Mouse (Mus musculus): ENCODE results near the gene Mfsd9.

Mfsd9 gene

GRCm38 (mm10) chr1:40790324-40791141 lies at the start of gene Mfsd9:
TSS of gene Mfsd9 (minus strand) at chr1:40790687.
- peak; percentile 94 for DNase-seq

DNA sequence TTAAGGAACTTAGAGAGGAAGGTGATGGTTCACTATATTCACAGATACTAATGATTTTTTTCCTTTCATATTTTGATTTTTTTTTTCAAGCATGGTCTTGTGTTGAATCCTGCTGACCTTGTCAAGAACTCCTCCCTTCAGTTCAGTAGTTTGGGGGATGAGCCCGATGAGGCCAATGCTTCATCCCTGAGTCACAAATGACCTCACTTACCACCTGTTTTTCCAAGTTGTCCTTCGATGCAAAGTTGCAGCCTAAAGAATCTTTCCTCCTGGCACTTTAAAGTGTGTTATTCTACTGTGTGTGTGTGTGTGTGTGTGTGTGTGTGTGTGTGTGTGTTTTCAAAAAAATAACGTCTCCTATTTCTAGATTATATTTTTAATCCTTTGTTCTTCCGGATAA lies 45.0 kb upstream of the Mfsd9 start:
- no peak for DNase-seq

GRCm38 (mm10) chr1:40830712-40831507 lies 40.4 kb upstream of the Mfsd9 start:
- DNase-seq = no peak

- DNase-seq = no peak
Measured at GRCm38 (mm10) chr1:40829213-40829914, 38.9 kb upstream of the Mfsd9 start.

DNA sequence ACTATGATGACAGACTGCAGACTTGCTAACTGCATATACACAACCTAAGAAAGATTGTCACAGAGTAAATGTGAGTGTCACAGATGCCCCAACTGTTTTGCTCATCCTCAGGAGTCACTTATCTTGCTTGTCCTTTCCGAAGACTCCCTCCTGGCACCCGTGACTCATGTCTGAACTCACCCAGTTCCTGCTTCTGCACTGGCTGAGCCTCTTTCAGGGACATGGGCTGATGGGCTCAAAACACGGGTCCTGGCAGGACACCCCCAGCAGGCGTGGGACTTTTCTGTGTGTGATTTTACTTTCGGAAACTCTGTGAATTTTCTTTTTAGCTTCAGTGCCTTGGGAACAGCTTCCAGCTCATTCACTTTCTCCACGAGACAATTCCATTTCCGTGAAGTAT lies 35.3 kb upstream of the Mfsd9 start:
- no peak for DNase-seq

DNA sequence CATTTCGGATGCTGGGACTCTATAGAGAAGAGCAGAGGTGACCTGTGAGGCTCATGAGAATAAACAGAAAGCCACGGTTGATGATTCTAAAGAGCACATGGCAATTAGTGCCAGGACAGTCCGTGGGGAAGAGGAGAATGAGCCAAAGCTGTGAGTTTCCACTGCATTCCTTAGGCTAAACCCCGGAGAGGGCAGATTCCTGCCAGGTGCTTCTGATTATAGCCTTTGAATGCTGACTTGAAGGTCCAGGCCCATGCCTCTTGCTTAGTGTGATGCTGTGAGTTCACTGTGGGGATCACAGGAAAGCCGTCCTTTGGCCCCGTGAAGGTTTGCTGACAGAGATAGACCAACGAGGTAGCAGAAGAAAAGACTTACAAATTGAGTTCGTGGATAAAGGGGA lies 34.4 kb upstream of the Mfsd9 start:
- DNase-seq = no peak

DNA sequence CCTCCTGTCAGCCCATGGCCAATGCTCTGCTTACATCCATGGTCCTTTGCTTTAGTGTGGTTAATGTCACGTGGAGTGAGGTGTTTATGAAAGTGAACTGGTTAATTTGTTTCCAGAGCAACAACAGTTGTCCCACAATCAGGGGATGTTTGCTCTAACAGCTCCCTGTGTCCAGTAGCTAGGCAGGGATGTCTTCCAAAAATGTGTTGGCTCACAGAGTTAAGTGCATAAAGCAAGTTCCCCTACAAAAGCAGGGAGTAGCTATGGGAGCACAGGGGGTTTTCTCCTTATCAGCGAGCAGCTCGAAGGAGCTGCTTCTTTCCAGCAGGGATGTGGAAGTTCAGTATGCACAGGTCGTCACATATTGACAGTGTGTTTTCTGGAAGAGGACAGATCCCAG lies 34.0 kb upstream of the Mfsd9 start:
- DNase-seq = no peak

GRCm38 (mm10) chr1:40815071-40815845 lies 24.8 kb upstream of the Mfsd9 start:
- DNase-seq = peak; percentile 24

GRCm38 (mm10) chr1:40808643-40809042 lies 18.2 kb upstream of the Mfsd9 start:
- DNase-seq = no peak

DNA sequence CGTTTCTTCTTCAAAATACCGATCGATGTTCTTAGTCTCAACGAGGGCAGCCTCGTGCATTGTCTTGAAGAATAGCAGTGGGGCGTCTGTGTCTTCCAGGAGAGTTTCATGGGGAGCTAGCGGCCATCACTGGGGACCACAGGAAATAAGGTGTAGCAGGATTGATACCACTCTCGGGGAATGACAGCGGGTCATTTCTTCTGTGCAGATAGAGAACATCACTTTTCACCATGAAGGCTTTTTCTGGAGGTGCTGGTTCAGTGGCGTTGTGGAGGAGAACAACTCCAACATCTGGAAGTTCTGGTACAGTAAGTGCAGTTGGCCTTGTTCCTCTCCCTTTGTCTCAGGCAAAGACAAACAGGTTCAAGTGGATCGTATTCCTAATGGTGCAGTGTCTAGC lies 15.4 kb upstream of the Mfsd9 start:
- no peak for DNase-seq

- DNase-seq = no peak
Measured at GRCm38 (mm10) chr1:40805351-40805750, 14.9 kb upstream of the Mfsd9 start, which contains the start of gene Tmem182. TSS of gene Tmem182 (plus strand) at chr1:40805601.

DNA sequence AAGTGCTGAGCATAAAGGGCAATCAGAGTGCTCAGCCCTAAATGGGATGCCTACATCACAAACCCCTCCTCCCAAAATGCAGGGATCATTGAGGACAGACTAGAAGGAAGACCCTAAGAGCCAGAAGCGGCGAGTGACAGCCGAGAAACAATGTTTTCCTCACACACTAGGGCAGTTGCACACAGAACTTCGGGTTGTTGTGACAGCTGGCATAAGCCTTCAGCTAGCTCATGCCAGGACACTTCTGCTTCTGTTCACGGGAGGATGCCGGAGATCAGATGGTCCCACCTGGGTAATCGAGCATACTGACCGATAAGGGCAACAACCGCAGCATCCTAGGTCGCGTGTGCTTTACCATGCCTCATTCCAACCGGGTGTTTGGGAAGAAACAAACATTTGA lies 13.6 kb upstream of the Mfsd9 start:
- DNase-seq = no peak

GRCm38 (mm10) chr1:40802759-40803158 lies 12.3 kb upstream of the Mfsd9 start:
- DNase-seq = peak; percentile 66

DNA sequence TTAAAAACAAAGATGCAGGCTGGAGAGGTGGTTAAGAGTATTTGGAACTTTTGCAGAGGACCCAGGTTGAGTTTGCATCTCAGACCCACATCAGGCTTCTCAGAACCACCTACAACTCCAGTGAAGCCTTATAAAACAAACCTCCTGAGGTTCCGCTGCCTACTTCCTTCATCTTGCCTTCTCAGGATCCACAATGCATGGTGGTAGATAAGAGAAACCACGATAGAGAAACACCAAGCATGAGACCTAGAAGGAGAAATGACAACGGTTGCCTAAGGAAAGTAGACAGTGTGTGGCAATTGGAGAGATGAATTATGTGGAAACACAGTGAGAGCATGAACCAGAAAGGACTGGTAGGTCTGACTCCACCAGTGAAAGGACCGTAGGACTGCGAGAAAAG lies 10.4 kb upstream of the Mfsd9 start:
- DNase-seq = no peak

GRCm38 (mm10) chr1:40799121-40799520 lies 8.6 kb upstream of the Mfsd9 start:
- no peak for DNase-seq

DNA sequence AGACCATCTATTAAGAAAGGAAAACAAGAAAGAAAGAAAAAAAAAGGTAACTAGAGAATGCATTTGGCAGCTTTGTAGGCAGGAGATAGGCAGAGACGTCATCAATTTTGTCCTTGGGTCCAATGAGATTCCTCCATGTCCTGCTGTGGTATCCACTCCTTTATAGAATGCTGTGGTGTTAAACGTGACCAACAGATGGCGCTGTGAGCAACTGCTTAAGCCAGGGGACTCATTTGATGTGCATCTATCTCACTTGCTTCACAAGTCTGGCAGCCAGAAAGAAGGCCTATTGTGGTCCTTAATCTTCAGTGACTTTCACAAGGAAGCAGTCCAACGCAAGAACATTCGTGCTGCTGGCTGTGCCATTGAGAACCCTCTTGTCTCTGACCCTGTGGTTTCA lies 6.9 kb upstream of the Mfsd9 start:
- DNase-seq = peak; percentile 74

- DNase-seq = peak; percentile 61
Measured at GRCm38 (mm10) chr1:40795508-40795907, 5.0 kb upstream of the Mfsd9 start.

DNA sequence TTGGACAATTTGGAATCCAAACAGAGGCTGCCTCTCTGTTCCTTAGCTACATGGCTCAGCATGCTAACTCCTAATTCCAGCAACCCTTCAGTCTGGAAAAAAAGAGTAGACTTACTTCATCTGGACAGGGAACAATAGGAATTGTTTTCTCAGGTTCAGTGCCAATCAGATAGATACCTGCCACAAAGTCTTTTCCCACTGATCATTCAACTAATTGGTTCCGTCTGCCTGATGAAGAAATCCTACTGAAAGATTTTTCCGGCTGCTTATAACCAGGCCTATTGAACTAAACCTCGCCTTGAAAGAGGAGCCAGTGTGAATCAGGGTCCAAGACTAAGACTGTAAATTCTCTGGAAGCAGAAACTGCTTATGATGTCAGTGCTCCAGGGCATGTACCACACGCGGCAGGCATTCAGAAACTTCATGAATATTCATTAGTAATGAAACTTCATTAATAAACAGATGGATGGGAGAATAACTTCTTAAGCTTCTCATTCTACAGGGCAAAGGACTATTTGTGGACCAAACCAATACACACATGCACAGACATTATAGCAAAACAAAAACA lies 737 bp downstream of the Mfsd9 start:
- peak; percentile 54 for DNase-seq

DNA sequence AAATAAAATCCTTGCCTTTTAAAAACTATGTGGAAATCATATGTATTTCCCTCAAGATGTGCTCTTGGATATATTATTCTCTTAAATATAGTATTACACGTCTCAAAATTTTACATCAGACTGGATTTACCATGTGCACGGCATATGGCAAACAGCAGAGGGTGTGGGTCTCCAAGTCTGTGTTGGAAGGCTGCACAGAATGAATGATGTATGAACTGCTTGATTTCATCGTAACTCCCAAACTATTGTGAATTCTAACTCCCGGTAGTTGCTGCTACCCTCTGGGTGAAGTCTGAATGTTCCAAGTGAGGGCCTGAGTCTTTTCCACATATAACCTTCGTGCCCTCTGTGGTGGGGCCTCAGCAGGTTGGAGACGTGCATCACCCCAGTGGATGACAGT lies 1.5 kb downstream of the Mfsd9 start:
- no peak for DNase-seq

GRCm38 (mm10) chr1:40785876-40786445 lies 4.5 kb downstream of the Mfsd9 start:
- DNase-seq = peak; percentile 94

GRCm38 (mm10) chr1:40784306-40784705 lies 6.2 kb downstream of the Mfsd9 start:
- DNase-seq = no peak

GRCm38 (mm10) chr1:40783450-40783849 lies 7.0 kb downstream of the Mfsd9 start:
- DNase-seq = no peak
